Mouse (Mus musculus): ENCODE data around the gene H60b.
A peak's percentile ranks its signal among the peaks of the same experiment; 100 is the strongest.
"Not testable (repeated sequence)": the region's sequence is repeated elsewhere in the genome, so short reads cannot be mapped to it uniquely, and the experiment has no call there.

The H60b gene

DNA sequence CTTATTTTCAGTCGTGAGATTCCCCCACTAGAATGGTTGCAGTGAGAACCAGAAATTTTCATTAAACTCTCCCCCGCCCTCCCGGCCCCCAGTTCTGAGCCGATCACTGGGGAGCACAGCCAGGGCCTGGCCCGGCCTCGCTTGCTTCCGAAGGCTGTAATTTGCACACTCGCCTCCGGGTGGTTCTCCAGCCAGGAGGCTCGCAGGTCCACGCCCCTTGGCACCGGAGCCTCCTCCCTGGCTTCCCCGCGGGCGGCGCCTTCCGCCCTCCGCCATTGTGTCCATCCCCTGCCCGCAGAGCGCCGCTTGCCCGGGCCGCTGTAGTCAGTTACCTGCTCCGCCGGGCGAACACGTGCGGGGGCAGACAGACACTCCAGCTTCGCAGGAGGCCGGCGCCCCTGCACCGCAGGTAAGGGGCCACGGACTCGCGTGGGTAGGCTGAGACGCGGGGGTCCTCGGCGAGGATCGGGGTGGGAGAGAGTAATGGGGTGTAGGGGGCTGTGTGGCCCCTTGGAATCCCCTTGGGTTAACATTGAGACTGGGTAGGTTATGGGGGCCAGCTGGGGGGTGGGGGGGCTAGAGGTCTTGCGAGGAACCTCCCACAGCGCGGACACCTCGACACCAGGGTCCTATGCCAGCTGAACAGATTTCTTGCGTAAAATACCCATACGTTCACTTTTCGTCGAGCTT, at the start of gene H60b, which contains the start of gene Raet1e:
TSS of gene H60b (plus strand) at position 277 of the 690 bp plus-strand sequence.
TSS of gene Raet1e (plus strand) at position 260 of the 690 bp plus-strand sequence.
- DNase-seq: peak; percentile 22 to 32

GRCm38 (mm10) chr10:22140665-22141280, 17.6 kb upstream of the H60b start:
- DNase-seq: peak; percentile 78 to 83

DNA sequence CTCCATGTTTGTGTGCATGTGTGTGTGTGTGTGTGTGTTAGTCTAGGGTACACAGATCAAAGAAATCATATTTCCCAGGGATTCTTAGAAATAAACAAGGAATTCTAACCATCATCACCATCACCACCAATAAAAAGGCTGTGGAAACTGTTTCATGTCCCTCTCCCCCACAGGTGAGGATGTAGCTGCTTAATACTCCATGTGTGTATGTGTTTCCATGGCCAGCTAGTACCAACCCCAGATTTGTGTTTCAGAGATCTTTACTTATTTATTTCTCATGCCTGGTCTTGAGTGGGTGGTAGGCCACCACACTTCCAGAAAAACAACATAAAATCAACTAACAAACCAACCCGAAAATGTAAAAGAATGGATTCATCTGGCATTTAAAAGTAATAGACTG, 16.2 kb upstream of the H60b start:
- not testable (repeated sequence) for DNase-seq

DNA sequence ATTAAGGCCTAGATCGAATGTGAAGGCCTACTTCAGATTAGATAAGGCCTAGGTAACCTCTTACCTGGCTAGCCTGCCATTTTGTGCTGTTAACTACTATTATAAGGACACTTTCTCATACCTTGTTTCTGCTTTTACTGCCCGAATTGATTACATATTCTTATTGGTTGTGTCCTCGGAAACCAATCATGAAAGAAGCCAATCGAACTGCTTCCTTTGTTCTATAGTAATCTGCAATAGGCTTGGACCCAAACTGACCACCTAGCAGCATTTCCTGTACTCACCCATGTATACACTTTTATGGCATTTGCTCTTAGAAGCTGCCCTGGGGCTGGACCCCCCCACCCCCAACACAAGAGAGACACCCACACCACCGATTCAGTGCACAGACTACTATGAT, 15.5 kb upstream of the H60b start:
- no peak for DNase-seq

GRCm38 (mm10) chr10:22148441-22149072, 9.8 kb upstream of the H60b start:
- DNase-seq: peak; percentile 60 to 61

GRCm38 (mm10) chr10:22149073-22149690, 9.2 kb upstream of the H60b start, which contains the start of gene E030030I06Rik:
E030030I06Rik (minus strand) TSS chr10:22149270.
- peak in 1 of 2 experiments; percentile 45 for DNase-seq

DNA sequence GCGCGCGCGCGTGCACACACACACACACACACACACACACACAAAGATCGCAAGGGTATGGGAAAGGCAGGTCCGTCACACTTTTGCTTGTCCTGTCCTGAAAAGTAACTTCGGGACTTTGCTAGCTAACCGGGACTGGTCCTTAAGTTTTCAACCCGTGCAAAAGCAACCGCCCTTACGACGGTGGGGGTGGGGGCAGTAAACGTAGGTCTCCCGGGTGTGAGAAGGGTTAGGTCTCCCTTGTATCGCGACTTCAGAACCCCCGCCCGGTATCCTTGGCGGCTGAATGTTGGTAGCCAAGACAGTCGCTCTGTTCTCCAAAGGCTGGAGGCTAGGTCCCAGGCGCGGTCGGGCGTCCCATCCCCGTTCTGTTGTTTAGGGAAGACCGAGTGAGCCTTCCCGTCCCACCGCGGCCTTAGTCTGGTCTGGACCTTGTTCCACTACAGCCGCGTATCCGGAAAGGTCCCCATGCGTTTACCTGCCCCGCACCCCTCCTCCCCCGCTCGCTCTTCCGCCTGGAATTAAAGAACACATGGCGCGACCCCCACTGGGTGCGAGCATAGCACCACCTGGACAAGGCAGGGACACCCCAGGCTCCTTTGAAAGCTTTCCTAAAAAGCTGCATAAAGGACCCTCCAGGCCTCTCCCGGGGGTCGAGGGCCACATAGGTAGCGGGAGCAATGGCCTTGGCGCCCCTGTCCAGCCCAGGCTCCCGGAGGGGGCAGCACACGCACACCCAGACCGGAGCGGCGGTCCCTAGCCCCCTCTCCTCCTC, 8.5 kb upstream of the H60b start:
- DNase-seq: peak in 1 of 2 experiments; percentile 25

- DNase-seq: no peak
These were observed 7.8 kb upstream of the H60b start for GRCm38 (mm10) chr10:22150593-22150992.

DNA sequence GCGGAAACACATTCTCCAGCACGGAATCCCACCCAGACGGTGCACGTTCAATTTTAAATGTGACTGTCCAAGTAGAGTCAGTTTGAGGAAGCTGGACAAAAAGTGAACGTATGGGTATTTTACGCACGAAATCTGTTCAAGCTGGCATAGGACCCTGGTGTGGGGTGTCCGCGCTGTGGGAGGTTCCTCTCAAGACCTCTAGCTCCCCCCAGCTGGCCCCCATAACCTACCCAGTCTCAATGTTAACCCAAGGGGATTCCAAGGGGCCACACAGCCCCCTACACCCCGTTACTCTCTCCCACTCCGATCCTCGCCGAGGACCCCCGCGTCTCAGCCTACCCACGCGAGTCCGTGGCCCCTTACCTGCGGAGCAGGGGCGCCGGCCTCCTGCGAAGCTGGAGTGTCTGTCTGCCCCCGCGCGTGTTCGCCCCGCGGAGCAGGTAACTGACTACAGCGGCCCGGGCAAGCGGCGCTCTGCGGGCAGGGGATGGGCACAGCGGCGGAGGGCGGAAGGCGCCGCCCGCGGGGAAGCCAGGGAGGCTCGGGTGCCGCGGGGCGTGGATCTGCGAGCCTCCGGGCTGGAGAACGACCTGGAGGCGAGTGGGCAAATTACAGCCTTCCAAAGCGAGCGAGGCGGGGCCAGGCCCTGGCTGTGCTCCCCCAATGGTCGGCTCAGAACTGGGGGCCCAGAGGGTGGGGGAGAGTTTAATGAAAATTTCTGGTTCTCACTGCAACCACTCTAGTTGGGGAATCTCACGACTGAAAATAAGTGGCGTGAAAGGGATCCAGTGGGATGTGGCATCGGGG, 7.1 kb upstream of the H60b start:
- DNase-seq: peak in 1 of 2 experiments; percentile 12

- peak in 1 of 2 experiments; percentile 9 for DNase-seq
These were observed 6.3 kb upstream of the H60b start for GRCm38 (mm10) chr10:22151863-22152640.

DNA sequence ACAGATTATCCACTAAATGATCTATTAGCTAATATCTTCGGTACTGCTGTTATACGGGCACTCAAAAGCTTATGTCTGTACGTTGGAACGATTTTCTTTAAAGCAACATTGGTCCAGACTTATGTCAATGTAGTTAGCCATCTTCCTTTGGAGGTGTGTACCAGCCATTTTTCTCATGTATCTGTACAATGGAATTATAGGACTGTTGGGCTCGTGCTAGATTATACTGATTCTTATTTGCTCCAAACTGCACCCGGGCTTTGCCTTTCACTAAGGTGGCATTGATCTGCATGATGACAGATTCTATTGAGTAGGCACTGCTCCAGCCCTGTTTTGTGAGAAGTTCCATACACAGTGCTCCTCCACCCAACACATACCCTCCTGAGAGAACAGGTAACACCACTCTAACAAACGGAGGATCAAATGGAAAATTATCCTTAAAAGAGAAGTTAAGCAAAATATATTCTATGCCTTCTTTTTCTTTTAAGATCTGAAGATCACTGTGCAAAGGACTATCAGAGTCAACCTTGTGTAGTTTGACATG, 5.2 kb upstream of the H60b start:
- peak in 1 of 2 experiments; percentile 15 for DNase-seq

DNA sequence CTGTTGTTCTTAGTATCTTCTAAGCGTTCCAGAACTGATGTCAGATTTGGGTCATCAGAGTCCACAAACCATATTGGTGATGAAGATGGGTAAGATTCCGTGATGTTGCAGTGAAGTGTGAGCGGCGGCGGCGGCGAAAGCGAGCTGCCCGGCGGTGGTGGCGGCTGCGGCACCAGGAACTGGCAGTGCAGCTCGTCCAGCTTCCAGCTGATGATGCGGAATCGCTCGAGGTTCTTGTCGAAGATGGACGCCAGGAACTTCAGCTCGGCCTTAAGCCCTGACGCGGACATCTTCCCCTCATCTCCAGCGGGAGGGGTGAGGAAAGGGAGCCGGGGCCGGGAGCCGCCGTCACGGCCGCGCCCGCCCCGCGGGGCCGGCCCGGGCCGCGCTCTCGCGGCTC, 4.3 kb upstream of the H60b start:
- peak in 1 of 2 experiments; percentile 53 for DNase-seq

DNA sequence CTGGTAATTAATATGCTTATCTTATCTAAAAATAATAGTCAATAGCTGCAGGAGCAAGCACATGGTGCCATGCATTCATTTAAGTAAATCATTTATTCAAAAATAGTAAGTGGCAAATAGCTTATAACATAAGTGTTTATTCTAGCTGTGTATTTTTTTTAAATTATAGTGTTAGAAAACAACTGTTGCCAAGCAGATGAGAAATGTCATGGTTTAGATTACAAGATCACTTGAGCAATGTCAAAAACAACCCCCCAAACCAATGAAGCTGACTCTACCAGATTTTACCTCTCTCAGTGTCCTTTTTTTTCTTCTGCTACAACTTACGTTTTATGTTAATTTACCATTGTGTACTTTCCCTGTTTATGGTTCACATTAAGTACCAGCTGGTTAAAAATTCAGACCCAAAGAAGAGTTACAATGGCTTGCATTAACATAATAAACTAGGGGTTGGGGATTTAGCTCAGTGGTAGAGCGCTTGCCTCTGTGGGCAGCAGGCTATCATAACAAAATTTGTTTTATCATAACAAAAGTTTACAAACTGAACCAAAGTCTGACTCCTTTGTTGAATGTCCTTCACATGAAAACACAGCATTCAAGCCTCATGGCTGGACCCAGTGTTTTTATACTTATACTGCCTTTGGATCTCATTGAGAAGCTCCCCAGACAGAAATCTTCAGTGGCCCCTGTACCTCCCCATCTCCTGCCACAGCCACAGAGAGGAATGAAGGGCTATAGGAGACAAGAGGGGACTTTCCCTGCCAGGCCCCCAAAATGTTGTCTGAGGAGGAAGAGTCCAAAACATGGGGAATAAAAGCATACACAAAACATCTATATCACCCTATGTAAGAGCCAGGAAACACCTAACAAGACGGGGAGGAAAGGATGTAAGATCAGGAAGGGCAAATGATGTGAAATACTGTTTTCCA, 3.3 kb upstream of the H60b start:
- DNase-seq: no peak

DNA sequence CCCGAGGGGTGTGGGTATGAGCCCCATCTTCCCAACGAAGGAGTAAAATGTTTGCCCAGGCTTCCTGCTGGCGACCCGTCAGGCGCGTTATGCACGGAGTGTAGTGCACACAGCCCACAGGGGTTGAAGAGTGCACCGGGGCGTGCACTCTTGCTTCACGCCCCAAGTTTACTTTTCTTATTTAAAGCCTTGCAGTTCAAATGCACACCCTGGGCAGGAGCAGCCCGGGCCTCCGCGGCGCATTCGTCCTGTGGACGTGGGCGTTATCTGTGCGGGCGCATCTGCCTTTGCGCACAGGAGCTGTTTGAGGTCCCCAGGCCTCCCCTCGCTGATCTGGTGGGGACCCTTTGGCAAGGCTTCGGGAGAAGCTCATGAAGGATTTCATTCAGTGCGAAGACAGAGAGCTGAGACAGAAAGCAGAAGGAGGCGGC, 760 bp downstream of the H60b start:
- peak in 1 of 2 experiments; percentile 5 for DNase-seq

DNA sequence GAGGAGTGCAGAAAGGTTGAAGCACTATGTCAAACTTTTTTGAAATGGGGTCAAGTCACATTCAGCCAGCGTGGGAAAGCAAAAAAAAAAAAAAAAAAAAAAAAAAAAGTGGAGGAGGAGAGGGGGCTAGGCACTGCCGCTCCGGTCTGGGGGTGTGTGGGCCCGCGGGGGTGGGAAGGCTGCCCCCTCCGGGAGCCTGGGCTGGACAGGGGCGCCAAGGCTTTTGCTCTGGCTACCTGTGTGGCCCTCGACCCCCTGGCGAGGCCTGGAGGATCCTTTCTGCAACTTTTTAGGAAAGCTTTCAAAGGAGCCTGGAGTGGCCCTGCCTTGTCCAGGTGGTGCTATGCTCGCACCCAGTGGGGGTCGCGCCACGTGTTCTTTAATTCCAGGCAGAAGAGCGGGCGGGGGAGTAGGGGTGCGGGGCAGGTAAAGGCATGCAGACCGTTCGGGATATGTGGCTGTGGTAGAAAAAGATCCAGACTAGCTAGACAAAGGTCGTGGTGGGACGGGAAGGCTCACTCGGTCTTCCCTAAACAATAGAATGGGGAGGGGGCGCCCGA, 1.3 kb downstream of the H60b start:
- DNase-seq: no peak

DNA sequence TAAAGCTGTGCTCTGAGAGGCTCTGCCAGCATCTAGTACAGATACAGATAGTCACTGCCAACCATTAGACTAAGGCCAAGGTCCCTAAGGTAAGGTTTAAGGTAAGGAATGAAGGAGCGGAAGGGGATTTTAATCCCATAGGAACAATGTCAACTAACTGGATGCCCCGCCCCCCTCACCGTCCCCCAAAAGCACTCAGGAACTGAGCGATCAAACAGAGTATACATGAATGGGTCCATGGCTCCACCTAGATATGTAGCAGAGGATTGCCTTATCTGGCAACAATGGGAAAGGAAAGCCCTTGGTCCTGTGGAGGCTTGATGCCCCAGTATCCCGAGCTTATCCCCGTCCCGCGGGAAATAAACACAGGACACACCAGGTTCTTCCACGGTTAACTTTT, 4.9 kb downstream of the H60b start:
- DNase-seq: not testable (repeated sequence)

- peak; percentile 75 to 85 for DNase-seq
These were observed 5.6 kb downstream of the H60b start for GRCm38 (mm10) chr10:22163705-22164583.

Measured in cerebellum, postnatal 25 days (tissue).